Mouse (Mus musculus): ENCODE measurements around the gene Ppp1r12c.

Ppp1r12c gene

GRCm38 (mm10) chr7:4516332-4517050 lies 15.0 kb upstream of the Ppp1r12c start, which contains the start of gene Tnnt1:
TSS of gene Tnnt1 (minus strand) at chr7:4516382.
- no peak for ATAC-seq (ENCODE audit: low TSS enrichment)

- ATAC-seq (ENCODE audit: low TSS enrichment): no peak
These were observed 14.4 kb upstream of the Ppp1r12c start for GRCm38 (mm10) chr7:4515853-4516252.

DNA sequence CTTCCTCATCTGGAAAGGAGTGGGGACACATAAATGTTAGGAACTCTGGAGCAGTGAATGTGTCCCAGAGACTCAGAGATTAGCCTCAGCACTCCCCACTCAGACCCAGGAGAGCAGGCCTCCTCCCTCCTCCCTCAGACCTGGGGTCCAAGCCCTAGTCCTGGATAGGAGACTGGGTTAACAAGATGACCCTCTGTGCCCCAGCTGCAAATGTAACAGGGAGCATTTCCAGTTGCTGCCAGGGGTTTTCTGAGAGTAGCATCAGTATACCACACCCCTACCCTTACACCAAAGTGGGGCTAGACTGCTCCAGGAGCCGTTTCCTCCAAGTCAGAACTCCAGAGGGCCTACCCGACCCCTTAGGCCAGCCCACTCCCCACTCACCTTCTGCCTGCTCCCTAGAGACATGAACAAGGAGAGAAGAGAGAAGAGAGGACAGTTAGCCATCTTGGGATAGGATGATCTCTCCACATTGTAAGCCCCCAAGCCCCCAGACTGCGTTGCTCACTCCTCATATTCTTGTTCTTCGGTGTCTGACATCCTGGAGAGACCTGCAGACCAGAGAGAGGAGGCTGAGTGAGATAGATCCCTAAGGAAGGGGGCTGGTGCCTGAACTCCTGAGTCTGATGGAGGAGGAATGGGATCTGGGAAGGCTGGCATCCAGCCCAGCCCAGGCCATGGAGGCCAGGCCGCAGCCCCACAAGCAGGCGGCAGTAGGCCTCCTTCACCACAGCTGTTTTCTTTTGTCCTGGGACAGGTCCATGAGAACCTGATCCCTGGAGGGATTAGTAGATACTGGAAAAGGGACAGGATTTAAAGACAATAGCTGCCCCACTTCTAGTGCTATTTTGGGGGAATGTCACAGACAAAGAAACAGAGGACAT lies 12.6 kb upstream of the Ppp1r12c start:
- no peak for ATAC-seq (ENCODE audit: low TSS enrichment)

GRCm38 (mm10) chr7:4513236-4513635 lies 11.8 kb upstream of the Ppp1r12c start:
- no peak for ATAC-seq (ENCODE audit: low TSS enrichment)

DNA sequence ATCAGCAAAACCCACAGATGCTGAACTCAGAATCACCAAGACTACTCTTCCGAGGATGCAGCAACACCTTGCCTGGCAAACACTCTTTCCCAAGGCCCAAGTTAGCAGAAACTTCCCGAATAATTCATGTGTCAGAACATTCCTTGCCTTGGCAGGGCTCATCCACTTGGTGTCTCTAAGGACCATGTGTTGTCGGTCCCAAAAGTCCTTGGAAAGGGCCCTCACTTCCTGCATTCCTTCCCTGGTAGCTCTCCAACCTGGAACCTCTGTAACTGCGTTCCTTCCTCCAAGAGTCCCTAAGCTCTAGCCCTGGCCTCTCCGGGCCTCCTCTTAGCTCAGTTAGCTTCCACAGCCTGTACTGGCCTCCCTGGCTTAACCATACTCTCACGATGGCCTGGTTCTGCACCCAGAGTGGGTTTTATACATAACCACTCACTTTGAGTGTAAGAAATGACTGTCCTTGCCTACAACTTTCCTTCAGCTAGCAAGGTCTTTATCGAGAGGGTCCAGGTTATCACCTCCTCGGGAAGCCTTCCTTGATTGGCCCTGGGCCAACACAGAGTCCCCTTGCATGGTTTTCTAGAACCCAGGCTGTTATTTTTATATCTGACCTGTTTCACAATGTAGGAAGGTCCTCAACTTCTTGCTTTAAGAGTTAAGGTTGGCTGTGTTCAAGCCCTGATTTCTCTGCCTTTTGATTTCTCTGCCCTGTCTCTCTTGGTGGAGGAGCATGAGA lies 10.2 kb upstream of the Ppp1r12c start:
- ATAC-seq (ENCODE audit: low TSS enrichment): no peak

- ATAC-seq (ENCODE audit: low TSS enrichment): 0 out of 2 replicates have a peak, but pooled peaks have one; percentile 40
These were observed 8.6 kb upstream of the Ppp1r12c start for GRCm38 (mm10) chr7:4509863-4510608.

DNA sequence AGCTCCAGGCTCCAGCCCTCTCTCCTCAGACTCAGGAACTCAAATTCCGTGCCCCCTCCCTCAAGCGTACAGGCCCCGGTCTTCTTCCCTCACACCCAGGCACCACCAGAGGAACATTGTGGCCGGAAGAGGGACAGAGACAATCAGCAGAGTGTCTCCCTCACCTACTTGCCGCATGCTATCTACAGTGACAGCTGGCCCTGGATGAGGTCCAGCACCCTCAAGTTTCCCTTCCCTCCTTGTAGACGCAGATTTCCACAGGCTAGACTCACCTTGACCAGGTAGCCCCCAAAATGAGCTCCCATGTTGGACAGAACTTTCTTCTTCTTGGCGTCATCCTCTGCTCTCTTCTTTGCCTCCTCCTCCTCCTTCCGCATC lies 7.2 kb upstream of the Ppp1r12c start:
- no peak for ATAC-seq (ENCODE audit: low TSS enrichment)

DNA sequence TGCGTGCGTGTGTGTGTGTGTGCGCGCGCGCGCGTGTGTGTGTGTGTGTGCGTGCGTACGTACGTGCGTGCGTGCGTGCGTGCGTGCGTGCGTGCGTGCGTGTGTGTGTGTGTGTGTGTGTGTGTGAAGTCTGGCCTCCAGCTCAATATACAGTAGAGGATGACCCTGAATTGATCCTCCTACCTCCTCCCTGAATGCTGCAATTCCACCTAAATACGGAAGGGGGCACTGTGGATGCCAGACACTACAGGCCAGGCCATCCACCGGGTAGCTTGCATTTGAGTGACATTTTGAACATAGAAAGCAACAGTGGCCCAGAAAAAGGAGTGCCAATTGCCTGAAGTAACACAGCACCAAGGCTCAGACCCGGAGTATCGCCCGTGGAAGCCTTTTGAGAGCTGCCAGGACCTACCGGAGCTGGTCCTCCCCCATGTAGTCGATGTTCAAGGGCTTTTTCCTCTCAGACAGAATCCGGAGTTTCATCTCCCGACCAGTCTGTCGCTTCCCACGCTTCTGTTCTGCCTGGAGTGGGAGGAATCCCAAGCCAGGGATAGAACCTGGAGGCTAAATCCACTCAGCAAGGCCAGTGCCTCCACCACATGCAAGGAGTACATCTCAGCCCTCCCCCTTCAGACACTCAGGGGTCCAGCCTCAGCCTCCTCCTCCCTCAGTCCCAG lies 6.7 kb upstream of the Ppp1r12c start:
- peak; percentile 77 for ATAC-seq (ENCODE audit: low TSS enrichment)

- ATAC-seq (ENCODE audit: low TSS enrichment): no peak
These were observed 5.7 kb upstream of the Ppp1r12c start for GRCm38 (mm10) chr7:4507220-4507619.

- ATAC-seq (ENCODE audit: low TSS enrichment): no peak
These were observed 3.4 kb upstream of the Ppp1r12c start for GRCm38 (mm10) chr7:4504646-4505435.

GRCm38 (mm10) chr7:4503858-4504257 lies 2.4 kb upstream of the Ppp1r12c start:
- no peak for ATAC-seq (ENCODE audit: low TSS enrichment)

DNA sequence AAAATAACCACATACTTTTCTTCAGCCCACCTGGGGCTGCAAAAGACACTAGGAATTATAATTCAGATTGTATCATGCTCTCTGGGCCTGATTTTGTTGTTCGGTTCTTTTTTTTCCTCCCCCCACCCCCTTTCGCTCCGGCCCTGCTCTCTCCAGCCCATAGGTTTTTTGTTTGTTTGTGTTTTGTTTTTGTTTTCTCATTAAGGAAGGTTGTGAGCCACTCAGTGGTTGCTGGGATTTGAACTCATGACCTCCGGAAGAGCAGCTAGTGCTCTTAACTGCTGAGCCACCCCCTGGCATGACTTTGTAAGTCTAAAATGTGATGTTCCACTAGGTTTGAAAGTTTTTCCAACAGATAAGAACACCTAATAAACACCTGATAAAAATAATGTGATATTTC lies 1.6 kb upstream of the Ppp1r12c start:
- ATAC-seq (ENCODE audit: low TSS enrichment): no peak

DNA sequence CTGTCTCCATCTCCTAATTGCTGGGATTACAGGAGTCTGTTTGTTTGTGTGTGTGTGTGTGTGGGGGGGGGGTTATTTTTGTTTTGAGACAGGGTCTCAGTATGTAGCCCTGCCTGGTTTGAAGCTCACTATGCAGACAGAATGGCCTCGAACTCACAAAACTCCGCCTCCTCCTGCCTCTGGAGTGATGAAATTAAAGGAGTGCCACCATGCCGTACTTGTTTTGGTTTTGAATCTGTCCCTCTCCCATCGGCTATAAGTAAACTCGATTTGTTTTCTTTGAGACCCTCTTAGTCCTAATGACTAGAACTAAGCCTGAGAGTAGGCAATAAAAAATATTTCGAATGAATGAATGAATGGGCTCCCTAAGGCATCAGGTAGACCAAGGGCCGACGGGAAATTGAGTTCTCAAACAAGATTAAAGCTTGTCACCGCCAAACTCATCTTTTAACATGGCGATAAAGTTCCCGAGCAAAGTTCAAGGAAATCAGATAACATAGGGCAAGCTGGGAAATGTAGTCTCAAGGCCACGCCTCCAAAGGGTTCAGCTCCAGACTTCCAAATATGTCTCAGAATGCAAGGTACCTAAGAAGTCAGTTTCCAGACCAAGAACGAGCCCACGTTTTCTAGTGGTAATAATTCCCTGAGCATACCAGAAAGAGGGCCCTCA lies 1.1 kb upstream of the Ppp1r12c start:
- peak; percentile 29 for ATAC-seq (ENCODE audit: low TSS enrichment)

DNA sequence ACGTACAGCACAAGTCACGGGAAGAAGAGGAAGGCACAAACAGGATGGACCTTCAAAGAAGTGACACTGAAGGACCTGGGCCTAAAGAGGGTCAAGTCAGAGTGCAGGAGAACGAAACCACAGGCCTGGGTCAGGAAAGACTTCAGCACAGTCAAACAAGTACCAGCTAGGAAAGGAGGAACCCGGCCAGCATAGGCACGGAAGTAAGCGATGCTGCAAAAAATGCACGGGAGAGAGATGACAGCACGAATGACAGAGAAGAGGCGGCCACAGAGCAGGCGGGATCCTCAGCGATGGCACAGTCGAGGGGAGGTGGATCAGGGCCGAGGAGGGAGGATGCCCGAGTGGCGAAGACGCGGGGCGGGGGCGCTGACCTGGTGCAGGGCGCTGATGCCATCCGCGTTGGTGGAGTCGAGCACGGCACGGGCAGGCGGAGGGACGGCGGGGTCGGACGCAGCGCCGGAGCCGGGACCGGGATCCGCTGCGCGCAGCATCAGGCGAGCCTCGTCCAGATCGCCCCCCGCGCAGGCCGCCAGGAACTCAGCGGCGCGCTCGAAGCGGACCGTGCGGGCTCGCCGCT lies 498 bp downstream of the Ppp1r12c start:
- ATAC-seq (ENCODE audit: low TSS enrichment): peak; percentile 27; the same call in 1 of the 2 replicates

- ATAC-seq (ENCODE audit: low TSS enrichment): no peak
These were observed 2.4 kb downstream of the Ppp1r12c start for GRCm38 (mm10) chr7:4499034-4499433.

GRCm38 (mm10) chr7:4498251-4498650 lies 3.2 kb downstream of the Ppp1r12c start:
- no peak for ATAC-seq (ENCODE audit: low TSS enrichment)

DNA sequence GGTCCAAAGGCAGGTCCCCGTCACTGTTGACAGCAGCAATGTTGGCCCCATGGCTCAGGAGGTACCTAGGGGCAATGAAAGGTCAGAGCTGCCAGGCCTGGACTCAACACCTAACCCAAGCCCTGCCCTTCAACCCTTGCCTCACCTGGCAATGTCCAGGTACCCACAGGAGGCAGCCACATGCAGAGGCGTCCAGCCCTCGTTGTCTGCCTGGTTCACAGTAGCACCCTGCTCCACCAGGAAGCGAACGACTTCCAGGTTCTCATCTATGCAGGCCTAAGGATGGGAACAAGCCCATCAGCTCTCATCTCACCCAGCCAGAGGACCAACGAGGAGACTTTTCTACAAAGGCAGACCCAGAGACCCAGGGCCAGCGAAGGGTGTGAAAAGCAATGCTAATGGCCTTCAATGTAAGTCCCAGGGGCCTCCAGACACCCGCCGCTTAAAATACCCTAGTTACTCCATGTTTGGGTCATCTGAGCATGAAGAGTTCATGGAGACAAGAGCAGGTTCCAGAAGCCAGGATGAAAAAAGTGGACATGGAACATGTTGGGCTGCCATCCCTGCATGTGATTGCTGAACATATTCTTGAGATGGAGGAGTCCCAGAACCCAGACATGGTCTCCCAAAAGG lies 4.1 kb downstream of the Ppp1r12c start:
- ATAC-seq (ENCODE audit: low TSS enrichment): no peak

DNA sequence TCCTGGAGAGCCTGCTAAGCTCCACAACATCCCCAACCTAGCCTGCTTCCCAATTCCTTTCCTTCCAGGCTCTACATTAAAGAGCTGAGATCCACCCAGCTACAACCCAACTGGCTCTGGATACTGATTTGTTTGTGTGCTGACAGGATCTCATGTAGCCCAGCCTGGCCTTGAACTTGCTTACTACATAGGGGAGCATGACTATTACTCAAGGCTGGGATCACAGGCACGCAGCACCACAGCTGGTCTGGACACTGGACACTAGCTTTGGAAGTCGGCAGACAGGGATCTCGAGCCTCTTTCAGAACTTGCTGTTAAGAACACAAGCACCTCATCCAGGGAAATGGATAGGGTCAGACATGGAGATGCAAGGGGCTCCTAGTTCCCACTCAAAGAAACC lies 5.0 kb downstream of the Ppp1r12c start:
- no peak for ATAC-seq (ENCODE audit: low TSS enrichment)

DNA sequence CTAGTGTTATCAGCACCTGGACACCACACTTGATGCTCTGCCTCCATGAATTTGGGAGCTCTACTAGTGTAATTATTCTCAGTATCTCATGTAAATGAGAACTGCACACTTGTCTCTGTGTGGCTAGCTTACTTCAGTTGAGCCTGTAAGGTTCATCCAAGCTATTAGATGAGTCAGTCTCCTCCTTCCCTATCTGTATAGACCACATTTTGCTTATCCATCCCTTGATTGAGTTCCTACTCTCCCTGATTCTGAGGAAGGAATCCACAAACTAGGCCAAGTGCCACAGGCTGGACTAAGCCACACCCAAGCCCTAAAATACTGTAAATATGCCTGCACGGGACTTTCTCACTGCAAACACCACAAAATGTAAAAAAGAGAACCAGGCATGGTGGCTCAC lies 7.5 kb downstream of the Ppp1r12c start:
- no peak for ATAC-seq (ENCODE audit: low TSS enrichment)
